Mouse (Mus musculus): ENCODE results near the gene Gprc6a. TPM values are rescaled to one million over a fixed set of nuclear protein-coding genes. Genes with fewer than 3 reads are reported as not detected.

Gprc6a gene
- not detected in 2 replicates for total RNA-seq (2017)

- no peak for ATAC-seq (ENCODE audit: extremely low read depth, insufficient number of reproducible peaks, low FRiP score, poor library complexity, severe bottlenecking)
Observed at GRCm38 (mm10) chr10:51631411-51632136, at the start of gene Gprc6a. Gene Gprc6a, minus strand, starts transcription at chr10:51631461.

GRCm38 (mm10) chr10:51678251-51678639 lies 47.0 kb upstream of the Gprc6a start:
- ATAC-seq (ENCODE audit: extremely low read depth, insufficient number of reproducible peaks, low FRiP score, poor library complexity, severe bottlenecking) = no peak

- no peak for ATAC-seq (ENCODE audit: extremely low read depth, insufficient number of reproducible peaks, low FRiP score, poor library complexity, severe bottlenecking)
Observed at GRCm38 (mm10) chr10:51677548-51678250, 46.4 kb upstream of the Gprc6a start, which contains the start of gene Rfx6. Gene Rfx6, plus strand, starts transcription at chr10:51677756.

GRCm38 (mm10) chr10:51672082-51672779 lies 41.0 kb upstream of the Gprc6a start:
- ATAC-seq (ENCODE audit: extremely low read depth, insufficient number of reproducible peaks, low FRiP score, poor library complexity, severe bottlenecking) = no peak

- ATAC-seq (ENCODE audit: extremely low read depth, insufficient number of reproducible peaks, low FRiP score, poor library complexity, severe bottlenecking) = no peak
Observed at GRCm38 (mm10) chr10:51671583-51671982, 40.3 kb upstream of the Gprc6a start.

- no peak for ATAC-seq (ENCODE audit: extremely low read depth, insufficient number of reproducible peaks, low FRiP score, poor library complexity, severe bottlenecking)
Observed at GRCm38 (mm10) chr10:51669334-51669733, 38.1 kb upstream of the Gprc6a start.

- ATAC-seq (ENCODE audit: extremely low read depth, insufficient number of reproducible peaks, low FRiP score, poor library complexity, severe bottlenecking) = no peak
Observed at GRCm38 (mm10) chr10:51657324-51657723, 26.1 kb upstream of the Gprc6a start.

GRCm38 (mm10) chr10:51649506-51650221 lies 18.4 kb upstream of the Gprc6a start:
- ATAC-seq (ENCODE audit: extremely low read depth, insufficient number of reproducible peaks, low FRiP score, poor library complexity, severe bottlenecking) = no peak

GRCm38 (mm10) chr10:51621193-51621592 lies 10.1 kb downstream of the Gprc6a start:
- ATAC-seq (ENCODE audit: extremely low read depth, insufficient number of reproducible peaks, low FRiP score, poor library complexity, severe bottlenecking) = no peak

- ATAC-seq (ENCODE audit: extremely low read depth, insufficient number of reproducible peaks, low FRiP score, poor library complexity, severe bottlenecking) = no peak
Observed at GRCm38 (mm10) chr10:51620126-51620525, 11.1 kb downstream of the Gprc6a start.

GRCm38 (mm10) chr10:51618538-51618937 lies 12.7 kb downstream of the Gprc6a start:
- no peak for ATAC-seq (ENCODE audit: extremely low read depth, insufficient number of reproducible peaks, low FRiP score, poor library complexity, severe bottlenecking)

- ATAC-seq (ENCODE audit: extremely low read depth, insufficient number of reproducible peaks, low FRiP score, poor library complexity, severe bottlenecking) = no peak
Observed at GRCm38 (mm10) chr10:51614826-51615590, 16.3 kb downstream of the Gprc6a start.

- ATAC-seq (ENCODE audit: extremely low read depth, insufficient number of reproducible peaks, low FRiP score, poor library complexity, severe bottlenecking) = no peak
Observed at GRCm38 (mm10) chr10:51613421-51613820, 17.8 kb downstream of the Gprc6a start.

- ATAC-seq (ENCODE audit: extremely low read depth, insufficient number of reproducible peaks, low FRiP score, poor library complexity, severe bottlenecking) = no peak
Observed at GRCm38 (mm10) chr10:51611969-51612682, 19.1 kb downstream of the Gprc6a start.

- ATAC-seq (ENCODE audit: extremely low read depth, insufficient number of reproducible peaks, low FRiP score, poor library complexity, severe bottlenecking) = no peak
Observed at GRCm38 (mm10) chr10:51609741-51610425, 21.4 kb downstream of the Gprc6a start.

GRCm38 (mm10) chr10:51596928-51597635 lies 34.2 kb downstream of the Gprc6a start:
- ATAC-seq (ENCODE audit: extremely low read depth, insufficient number of reproducible peaks, low FRiP score, poor library complexity, severe bottlenecking) = peak; percentile 96
